Mouse (Mus musculus): Measurements from ENCODE around the gene Wdr59.

The Wdr59 gene

DNA sequence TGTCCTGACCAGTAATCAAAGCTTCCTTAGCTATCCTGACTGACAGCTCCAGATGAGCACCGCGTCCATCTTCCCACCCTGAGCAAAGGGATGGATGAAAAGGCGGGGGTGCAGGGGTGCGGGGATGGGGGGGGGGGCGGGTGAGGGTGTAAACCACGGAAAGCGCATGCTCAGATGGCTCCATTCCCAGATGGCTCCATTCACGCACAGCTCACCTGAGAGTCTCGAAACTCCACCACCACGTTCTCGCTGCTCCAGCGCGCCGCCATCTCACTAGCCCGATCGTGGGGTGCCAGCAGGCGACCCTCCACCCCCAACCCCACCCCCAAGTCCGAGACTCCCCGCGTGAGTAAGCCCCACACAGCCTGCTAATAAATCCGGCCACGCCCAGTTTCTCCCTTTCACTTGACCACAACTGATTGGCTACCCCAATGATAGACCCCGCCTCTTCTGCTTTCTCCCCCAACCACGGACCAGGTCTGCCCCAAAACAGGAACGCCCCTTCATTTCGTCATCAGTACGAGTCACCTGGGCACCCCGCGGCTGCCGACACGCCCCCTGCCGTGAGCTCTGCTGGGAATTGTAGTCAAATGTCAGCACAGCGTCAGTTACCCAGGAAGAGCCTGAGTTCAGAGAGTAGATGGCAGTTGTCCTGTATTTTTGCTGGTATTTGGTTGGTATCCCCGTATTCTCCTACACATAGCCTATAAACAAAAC is at the start of gene Wdr59:
TSS of gene Wdr59 (minus strand) at position 380 of the 717 bp plus-strand sequence.
- peak; percentile 100 for DNase-seq (ENCODE audit: low spot score)

DNA sequence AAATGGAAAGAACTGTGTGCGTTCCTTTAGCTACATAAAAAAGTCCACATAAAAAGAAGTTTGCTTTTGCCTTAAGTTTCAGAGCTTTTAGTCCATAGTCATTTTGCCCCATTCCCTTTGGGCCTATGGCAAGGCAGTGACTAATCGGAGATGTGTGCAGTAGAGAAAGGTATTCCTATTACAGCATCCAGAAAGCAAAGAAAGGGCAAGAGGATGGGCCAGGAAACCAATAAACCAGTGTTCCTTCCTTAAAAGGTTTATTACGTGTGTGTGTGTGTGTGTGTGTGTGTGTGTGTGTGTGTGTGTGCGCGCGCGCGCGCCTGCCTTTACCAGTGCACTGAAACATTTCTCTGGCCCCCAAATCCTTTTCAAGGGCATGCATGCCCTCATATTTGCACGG is 49.8 kb upstream of the Wdr59 start:
- DNase-seq (ENCODE audit: low spot score) = no peak

DNA sequence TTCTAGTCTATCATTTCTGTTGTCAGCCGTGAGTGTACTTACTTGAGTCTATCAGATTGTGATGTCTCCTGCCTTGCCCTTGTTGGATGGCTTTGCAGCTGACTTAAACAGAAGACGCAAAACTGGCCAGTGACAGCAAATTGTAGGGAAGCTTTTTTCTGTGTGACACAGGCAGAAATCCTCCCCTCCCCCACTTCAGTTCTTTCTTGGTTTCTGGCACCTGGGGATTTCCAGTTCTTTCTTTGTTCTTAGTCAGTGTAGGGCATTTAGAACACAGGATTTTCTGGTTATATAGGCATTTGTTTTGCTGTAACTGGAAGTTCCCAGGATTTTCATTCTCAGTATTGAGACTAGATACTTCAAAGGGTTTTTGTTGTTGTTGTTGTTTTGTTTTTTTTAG is 48.5 kb upstream of the Wdr59 start:
- no peak for DNase-seq (ENCODE audit: low spot score)

DNA sequence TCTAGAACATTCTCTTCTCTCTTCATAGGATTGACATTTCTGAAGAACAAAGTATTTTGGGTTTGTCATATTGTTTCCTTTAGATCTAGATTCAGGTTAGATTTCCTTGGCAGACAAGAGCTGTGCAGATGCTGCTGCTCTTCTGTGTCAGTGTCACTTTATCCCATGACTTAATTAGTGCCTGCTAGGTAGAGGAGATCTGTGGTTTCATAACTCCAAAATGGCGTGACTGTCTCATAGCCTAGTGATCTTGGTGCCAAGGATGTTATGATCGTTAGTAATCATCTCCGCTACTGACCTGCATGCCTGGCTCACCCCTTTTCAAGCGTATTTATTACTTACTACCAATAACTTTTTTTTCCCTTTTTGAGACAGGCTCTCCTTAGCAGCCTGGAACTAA is 48.0 kb upstream of the Wdr59 start:
- no peak for DNase-seq (ENCODE audit: low spot score)

DNA sequence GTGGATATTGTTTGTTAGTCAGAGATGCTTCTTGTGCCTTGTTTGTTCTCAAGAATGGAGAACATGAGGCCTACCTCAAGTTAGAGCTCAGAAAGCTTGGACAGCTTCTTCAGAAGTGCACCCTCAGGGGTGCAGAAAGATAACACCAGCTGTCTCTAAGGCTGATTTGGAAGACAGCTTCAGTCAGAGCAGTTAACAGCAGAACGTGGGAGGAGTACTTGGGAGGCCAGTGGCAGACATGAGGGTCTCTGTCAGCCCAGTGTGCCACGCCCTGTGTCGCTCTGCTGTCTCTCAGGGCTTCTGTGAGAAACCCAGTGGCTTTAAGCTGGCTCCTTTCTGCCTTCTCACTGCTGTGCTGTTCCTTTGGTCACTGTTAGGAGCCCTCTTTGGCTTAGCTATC is 46.1 kb upstream of the Wdr59 start:
- no peak for DNase-seq (ENCODE audit: low spot score)

DNA sequence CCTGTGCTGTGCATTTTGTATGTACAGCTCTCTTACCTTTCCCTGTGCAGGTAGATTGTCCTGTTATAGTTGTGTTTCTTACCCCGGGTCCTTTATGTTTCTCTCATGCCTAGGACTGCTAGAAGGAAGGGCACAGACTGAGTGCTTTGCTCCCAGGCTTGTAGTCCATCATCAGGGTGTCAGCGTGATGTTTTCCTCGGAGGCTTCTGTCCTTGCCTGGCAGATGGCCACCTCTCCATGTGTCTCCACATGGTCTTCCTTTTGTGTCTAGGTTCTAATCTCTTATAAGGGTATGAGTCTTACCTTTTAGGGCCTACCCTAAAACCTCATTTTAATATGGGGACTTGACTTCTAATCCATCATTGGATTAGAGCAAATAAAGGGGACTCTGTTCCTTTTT is 45.7 kb upstream of the Wdr59 start:
- DNase-seq (ENCODE audit: low spot score) = no peak

DNA sequence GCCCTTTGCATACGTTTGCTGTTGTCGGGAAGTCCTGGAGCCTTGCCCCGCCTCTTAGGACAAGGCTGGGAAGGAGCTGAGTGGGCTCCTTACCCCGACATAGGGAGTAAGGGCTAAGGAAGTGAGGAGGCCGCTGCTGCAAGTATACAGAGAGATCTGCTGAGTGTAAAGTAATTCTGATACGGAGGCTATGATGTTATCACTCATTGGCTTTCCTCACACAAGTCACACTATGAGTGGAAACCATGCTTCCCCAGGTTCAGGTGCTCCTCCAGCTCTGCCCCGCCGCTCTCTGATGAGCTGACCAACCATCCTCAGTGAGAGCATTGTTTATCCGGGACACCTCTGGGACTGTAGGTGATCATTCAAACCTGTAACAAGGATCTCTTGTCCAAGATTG is 44.4 kb upstream of the Wdr59 start:
- no peak for DNase-seq (ENCODE audit: low spot score)

DNA sequence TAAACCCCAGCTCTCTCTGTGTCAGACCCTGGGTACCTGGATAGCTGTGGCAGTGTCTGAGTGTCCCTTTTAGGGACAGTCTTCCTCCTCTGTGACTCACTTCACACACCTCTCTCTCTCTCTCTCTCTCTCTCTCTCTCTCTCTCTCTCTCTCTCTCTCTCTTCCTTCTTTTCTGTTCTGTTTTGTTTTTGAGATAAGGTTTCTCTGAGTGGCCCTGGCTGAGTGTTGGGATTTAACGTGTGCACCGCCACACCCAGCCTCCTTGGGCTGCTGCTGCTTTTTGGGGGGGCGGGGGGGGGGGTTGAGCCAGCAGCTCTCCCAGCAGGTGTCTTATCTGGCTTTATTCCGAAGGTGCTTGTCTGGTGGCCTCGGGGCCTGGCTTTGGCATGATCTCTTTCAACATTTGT is 43.9 kb upstream of the Wdr59 start:
- no peak for DNase-seq (ENCODE audit: low spot score)

DNA sequence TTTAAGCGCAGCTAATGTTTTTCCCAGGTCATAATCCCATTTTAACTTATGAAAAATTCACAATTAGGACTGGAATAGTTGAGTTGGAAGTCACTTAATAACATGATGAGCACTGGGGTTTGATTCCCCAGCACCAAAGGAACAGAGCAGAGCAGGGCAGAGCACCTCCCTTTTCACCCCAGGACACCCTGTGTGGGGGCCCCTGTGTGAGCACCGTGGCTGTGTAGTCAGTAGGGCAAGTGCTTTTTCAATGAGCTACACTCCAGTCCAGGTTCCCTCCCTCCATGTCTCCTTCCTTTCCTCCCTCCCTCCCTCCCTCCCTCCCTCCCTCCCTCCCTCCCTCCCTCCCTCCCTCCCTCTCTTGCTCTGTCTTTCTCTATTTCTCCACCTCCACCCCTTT is 42.2 kb upstream of the Wdr59 start:
- DNase-seq (ENCODE audit: low spot score) = no peak

DNA sequence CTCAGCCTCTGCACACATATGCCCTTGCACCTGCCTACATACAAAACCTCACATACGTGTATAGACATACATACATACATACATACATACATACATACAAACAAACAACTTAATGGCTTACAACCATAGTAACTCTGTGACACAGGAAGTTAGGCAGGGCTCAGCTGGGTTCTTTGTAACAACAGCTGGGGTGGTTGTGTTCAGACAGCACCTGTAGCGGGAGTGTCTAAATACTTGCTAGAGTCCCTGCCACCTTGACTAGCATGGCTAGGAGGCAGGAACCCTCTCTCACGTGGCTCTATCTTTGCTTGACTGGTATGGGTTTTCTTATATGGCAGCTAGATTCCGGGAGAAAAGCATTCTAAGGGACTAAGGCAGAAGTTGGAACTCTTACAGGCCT is 41.8 kb upstream of the Wdr59 start:
- no peak for DNase-seq (ENCODE audit: low spot score)

DNA sequence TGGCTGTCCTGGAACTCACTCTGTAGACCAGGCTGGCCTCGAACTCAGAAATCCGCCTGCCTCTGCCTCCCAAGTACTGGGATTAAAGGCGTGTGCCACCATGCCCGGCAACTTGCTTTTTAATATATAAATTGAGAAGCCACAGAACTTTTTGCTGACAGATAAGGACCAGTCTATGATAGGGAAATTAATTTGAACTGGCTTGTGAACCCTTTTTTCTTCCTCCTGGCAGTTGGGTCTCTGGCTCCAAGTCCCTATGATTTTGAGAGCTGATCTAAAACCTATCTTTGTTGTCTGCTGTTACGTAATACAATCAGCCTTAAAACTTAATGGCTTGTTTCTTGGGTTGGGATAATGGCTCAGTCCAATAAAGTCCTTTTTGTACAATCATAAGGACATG is 41.2 kb upstream of the Wdr59 start:
- no peak for DNase-seq (ENCODE audit: low spot score)

DNA sequence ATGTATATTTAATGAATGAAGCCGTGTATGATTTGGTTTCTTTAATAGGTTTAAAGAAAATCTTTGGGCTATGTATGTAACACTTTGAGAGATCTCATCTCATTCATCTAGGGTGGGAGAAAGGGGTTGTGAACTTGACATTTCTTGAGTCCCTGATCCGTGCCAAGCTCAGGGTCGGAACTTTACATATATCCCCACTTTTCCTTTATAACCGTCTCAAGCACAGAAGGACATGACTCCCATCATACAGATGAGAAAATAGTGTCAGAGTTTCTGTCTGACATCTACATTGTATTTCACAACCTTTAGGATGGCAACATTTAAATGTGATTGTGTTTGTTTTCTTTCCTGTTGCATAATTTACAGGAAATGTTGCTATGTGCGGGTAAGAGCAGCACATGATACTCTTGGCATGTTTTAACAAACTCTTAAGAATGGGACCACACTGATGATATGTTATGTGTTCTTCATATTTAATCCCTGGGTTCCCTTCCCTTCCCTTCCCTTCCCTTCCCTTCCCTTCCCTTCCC is 40.4 kb upstream of the Wdr59 start:
- no peak for DNase-seq (ENCODE audit: low spot score)

DNA sequence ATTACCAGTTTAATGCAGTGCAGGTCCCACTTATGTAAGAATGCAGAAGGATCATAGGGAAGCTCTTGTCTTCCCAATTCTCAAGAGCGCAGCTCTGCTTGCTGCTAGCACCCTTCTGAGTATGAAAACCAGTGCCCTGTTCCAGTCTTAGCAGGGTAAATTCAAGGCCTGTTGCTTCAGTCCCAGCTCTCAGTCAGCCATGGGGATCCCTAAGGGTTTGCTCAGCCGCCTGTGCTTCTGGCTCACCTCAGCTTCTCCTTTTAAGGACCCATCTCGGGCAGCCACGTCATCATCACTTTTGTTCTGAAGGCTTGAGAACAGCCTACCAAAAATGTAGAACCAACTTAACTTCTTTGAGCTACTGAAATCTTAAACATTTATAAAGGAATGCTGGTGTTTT is 39.9 kb upstream of the Wdr59 start:
- no peak for DNase-seq (ENCODE audit: low spot score)

DNA sequence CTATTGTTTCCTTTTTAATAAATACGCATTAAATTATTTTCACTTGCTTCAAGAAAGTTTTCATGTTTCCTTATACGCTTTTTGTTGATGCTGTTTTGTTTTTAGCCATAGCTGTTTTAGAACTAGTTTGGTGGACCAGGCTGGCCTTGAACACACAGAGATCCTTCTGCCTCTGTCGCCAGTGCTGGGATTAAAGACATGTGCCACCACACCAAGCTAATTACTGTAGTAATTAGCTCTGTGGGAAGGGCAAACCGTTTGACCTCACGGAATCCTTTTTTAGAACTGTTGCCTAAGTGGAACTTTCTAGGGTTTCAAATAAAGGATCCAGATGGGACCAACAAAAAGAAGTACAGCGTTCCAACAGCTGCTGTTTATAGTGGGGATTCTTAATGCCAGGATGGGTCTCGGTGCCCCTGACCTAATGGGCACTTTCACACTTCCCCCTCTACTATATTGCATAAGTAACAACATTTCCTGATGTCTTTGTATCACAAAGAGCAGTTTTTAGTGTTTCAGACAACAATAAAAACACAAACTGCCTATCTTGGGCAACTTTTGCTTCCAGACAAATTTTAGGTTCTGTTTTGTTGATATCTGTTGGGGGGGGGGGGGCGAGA is 29.7 kb upstream of the Wdr59 start:
- DNase-seq (ENCODE audit: low spot score) = no peak

DNA sequence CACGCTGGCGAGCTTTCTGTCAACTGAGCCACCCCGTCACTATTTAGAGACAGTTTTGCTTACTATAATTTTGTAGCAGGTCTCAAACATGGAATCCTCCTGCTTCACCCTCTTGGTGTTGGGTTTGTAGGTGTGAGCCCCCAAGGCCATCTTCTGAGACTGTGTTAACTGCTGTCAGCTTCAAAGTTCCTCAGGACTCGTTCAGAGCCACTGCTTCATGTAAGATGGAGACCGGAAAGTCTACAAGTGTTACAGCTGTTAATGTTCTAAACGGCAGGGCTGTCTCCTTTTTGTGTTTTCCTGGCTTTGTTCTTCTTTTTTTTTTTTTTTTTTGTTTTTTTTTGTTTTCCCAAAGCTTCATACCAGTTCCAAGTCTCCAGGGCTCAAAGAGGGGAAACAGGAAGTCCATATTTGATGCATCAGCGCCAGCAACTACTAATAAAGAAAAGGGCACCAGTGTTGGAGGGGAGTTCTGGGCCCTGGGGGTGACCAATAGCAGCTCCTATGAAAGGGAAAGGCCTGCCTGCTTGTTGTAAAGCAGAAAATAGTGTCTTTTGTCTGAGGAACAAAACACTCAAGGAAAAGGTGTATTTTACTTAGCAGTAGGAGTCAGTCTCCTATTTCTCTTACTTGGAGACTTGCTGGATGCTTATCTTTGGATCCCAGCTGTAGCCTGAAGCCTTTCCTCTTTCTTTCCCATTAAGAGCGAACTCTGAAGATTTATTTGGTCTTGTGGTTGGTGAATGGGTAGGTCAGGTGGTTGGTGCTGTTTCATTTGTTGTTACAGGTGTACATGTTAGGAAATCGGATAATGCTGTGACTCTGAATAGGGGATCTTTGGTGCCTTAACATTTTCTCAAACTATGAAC is 28.3 kb upstream of the Wdr59 start:
- no peak for DNase-seq (ENCODE audit: low spot score)

DNA sequence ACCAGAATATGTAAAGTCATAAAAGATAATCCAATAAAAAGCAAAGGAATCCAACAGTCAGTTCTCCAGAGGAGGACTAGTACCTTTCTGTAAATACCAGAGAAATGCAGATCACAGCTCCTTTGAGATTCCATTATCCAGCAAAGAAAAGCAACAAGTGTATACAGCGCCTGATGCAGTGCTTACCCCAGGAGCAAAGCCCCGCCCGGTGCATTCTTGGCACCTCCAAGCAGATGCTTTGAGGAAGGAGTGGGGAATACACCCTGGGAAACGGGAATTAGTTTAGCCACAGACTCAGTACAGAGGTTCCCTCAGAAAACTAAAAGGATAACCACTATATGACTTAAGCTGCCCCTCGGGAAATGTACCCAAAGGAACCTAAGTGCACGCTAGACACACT is 26.3 kb upstream of the Wdr59 start:
- no peak for DNase-seq (ENCODE audit: low spot score)

DNA sequence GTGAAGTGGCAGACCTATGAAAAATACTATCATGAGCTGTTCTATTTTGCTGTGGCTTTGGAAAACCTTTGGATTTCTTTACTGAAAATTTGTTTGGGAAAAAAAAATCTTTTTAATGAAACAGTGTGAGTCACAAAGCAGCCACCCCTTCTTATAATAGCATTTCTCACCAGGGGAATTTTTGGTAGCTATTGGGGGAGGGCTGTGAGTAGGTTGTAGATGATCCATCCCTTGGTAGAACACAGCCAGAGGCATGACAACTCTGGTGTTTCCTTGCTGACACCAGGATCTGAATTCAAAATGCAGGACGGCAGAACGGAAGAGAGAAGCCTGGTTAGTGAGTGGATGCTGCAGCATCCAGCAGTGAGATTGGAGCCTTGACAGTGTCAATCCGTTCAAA is 25.3 kb upstream of the Wdr59 start:
- no peak for DNase-seq (ENCODE audit: low spot score)

DNA sequence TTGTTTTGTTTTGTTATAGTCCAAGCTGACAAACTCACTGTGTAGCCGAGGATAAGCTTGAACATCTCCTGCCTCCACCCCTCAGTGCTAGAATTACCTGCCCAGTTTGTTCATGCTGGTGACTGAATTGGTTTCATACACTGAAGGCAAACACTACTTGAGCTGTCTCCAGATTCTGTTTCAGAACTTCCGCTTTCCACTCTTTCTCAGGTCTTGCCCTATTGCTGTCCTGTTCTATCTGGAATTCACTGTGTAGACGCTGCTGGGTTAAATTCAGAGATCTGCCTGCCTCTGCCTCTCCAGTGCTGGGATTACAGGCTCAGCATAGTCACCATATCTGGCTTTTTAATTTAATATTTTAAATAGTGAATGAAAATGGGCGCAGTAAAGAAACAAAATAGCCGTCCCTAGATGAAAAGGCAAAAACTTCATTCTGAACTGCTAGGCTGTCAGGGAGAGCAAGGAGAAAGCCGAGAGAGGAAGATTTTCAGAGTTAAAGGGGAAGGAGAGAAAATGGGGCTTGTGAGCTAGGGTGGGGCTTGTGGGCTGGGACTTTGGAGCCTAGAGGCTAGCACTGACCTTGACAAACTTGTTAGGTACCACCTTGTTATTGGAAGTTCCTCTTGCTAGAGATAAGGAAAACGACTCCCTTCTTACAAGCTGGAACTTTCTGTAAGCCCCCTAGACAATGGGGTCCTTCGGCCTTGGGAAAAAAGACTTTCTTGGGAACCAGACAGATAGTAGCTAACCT is 23.7 kb upstream of the Wdr59 start:
- no peak for DNase-seq (ENCODE audit: low spot score)

DNA sequence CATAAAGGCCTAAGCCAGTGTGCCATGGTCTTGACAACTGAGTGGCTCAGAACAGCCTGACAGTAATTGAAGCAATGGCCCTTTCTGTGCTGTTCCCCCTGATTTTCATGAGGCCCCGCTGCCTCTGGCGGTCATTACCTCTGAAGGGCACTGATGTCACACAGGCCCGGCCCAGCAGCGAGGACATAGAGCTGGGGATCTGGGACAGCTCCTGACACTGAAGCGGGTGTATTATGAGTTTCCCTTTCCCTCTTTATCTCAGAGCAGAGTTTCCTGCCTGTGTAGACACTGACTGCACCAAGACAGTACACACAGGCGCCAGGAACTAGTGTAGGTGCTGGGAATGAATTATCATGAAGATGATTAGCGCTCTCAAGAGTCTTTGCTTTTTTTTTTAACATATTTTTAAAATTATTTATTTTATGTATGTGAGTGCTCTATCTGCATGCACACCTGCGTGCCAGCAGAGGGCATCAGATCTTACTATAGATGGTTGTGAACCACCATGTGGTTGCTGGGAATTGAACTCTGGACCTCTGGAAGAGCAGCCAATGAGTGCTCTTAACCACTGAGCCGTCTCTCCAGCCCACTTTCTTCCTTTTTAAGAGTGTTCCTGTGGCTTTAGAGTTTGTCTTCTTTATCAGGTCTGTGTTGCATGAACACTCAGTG is 22.0 kb upstream of the Wdr59 start:
- no peak for DNase-seq (ENCODE audit: low spot score)

DNA sequence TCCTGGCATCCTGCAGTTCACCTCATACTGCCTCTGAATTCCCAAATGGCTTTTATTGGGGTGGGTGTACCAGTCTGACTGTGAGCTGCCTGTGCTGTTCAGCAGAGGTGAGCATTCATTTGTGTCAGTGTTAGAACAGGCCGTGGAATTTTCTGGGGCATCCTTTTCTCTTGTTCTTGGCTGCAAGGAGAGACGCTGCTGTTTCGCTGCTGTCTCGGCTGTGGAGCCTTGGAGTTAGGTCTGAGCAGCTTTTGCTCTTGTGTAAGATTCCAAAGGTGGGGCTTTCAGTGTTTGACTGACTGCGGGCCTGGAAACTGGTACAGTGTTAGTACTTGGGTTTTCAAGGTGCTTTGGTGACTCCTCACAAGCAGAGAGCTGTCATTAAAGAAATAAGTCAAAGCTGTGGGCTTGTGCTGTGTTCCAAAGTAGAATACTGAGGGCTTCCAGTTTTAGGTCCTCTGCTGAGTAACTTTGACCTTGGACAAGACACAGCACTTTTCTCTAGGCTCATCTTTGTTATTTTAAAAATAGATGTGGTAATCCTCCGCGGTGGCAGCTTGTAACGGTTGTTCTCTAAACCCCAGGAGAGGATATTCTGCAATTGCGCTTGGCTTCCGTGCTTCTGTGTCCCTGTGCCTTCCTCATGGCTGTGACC is 17.7 kb upstream of the Wdr59 start:
- DNase-seq (ENCODE audit: low spot score) = no peak

DNA sequence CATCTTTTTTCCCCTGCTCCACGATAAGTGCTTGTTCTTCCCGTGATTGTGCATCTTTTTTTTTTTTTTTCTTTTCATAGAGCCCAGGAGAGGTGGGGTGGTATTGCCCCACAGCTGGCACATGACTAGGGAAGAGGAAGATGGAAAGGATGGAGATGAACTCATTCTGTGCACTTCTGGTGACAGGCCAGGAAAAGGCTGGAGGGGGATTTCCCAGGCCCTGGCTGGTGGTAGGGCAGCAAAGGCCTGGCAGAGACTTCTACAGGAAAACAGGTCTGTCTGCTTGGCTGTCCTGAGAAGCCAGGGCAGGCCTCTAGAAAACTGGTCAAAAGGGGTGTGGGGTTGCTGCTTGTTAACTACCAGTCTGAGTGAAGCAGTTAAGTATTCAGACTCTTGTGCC is 16.3 kb upstream of the Wdr59 start:
- no peak for DNase-seq (ENCODE audit: low spot score)
